Comparison of ENCODE assay signal across 12 mouse cellular contexts in genomic region chr3:95734092-95734702, GRCm38 (mm10). TPM values are rescaled to one million over a fixed set of nuclear protein-coding genes. Genes with fewer than 3 reads are reported as not detected.
A peak's percentile ranks its signal among the peaks of the same experiment; 100 is the strongest.
DNase-seq lines count a peak whose midpoint lies in the region; ATAC-seq and TF ChIP-seq lines count a peak whose summit lies in the region.
"Had no signal": no experiment of that assay in that cellular context is flagged by ENCODE, and none has a peak within 500 bp of the region (broad histone marks: within the 10 kb centered on the region; RNA-seq: fewer than 3 reads in every experiment).

No protein-coding gene starts in this region.

- peaks cover 5% of the 10 kb centered on the region for H3K4me1 ChIP-seq in testis, adult 2 months (ENCODE audit: control insufficient read depth, insufficient read depth, low read length)
- peaks cover 12% of the 10 kb centered on the region; the same call in 1 of the 2 replicates for H3K4me1 ChIP-seq in stomach, embryonic 15.5 days
- H3K4me1 ChIP-seq: limb, embryonic 13.5 days; midbrain, embryonic 15.5 days had no signal

- no peak for TF ChIP-seq CTCF in testis, adult 2 months (IDR thresholded peaks at IDR 0.05; ENCODE audit: control insufficient read depth, insufficient read depth, insufficient replicate concordance, low read depth, low read length)

- peak overlapping the region; percentile 41 for H3K27ac ChIP-seq in testis, adult 2 months (ENCODE audit: control insufficient read depth, insufficient read depth, low read depth, low read length)
- H3K27ac ChIP-seq in stomach, embryonic 15.5 days = peak overlapping the region; percentile 27; the same call in 1 of the 2 replicates
- H3K27ac ChIP-seq: limb, embryonic 13.5 days; midbrain, embryonic 15.5 days had no signal

- peak overlapping the region; percentile 42; the same call in 1 of the 2 replicates for H3K4me3 ChIP-seq in testis, adult 2 months (ENCODE audit: control insufficient read depth, low read depth, low read length)
- no peak overlapping the region for H3K4me3 ChIP-seq in stomach, embryonic 15.5 days (replicated peaks)
- H3K4me3 ChIP-seq: limb, embryonic 13.5 days; midbrain, embryonic 15.5 days had no signal

- H3K4me2 ChIP-seq in stomach, embryonic 15.5 days = no peak overlapping the region
- H3K4me2 ChIP-seq: limb, embryonic 13.5 days; midbrain, embryonic 15.5 days had no signal

- DNase-seq in testis, postnatal 14 days (ENCODE audit: low spot score) = no peak
- peak; percentile 53 for DNase-seq in adrenal gland, postnatal 14 days
- DNase-seq in heart, postnatal 25 days (ENCODE audit: low spot score) = peak; percentile 42
- DNase-seq in ovary, postnatal 14 days (ENCODE audit: low spot score) = no peak
- no peak for DNase-seq in cerebellum, adult 11-12 months
- no peak for DNase-seq in thymus, postnatal 10 days (ENCODE audit: low spot score in 2 of 2)
- DNase-seq: thymus, adult 2 months had no signal

- H3K36me3 ChIP-seq in testis, adult 2 months (ENCODE audit: control insufficient read depth, insufficient read depth, low read length) = no peaks in the 10 kb centered on the region; the same call in 1 of the 2 replicates
- no peaks in the 10 kb centered on the region; the same call in 1 of the 2 replicates for H3K36me3 ChIP-seq in stomach, embryonic 15.5 days

- no peaks in the 10 kb centered on the region for H3K27me3 ChIP-seq in testis, adult 2 months (ENCODE audit: control insufficient read depth, insufficient read depth, low read length)
- H3K27me3 ChIP-seq in stomach, embryonic 15.5 days (replicated peaks) = no peaks in the 10 kb centered on the region
- H3K27me3 ChIP-seq: limb, embryonic 13.5 days; midbrain, embryonic 15.5 days had no signal

- no peak for TF ChIP-seq POLR2A in testis, adult 2 months (IDR thresholded peaks at IDR 0.05; ENCODE audit: control insufficient read depth, low read depth, low read length)

- intact Hi-C loops in heart, postnatal 25 days (cut with DNase I) = no loop called here

- H3K9ac ChIP-seq in stomach, embryonic 15.5 days = no peak overlapping the region
- H3K9ac ChIP-seq: limb, embryonic 13.5 days; midbrain, embryonic 15.5 days had no signal

- ATAC-seq in stomach, embryonic 15.5 days (ENCODE audit: insufficient read depth, low FRiP score, low read depth) = no peak
- ATAC-seq: midbrain, embryonic 15.5 days had no signal

- H3K9me3 ChIP-seq in stomach, embryonic 15.5 days = no peaks in the 10 kb centered on the region
- H3K9me3 ChIP-seq: limb, embryonic 13.5 days; midbrain, embryonic 15.5 days had no signal

- WGBS in stomach, embryonic 15.5 days = 65% methylated on average over 13 of the region's 13 CpGs

RNA-seq across cellular contexts. Expression of gene Ecm1, which starts 5.2 kb away (rescaled TPM):
- 26.7 and 37.2 TPM in 2 replicates for polyA plus RNA-seq in testis, adult 2 months (2012; rRNA removed)
- 188 and 208 TPM in 2 replicates for total RNA-seq in adrenal gland, postnatal 14 days (2021)
- total RNA-seq in heart, postnatal 25 days (2021) = 10 to 100 TPM; 52.1 to 60.8 TPM
- 18.5 and 42.6 TPM in 2 replicates for polyA plus RNA-seq in stomach, embryonic 15.5 days (2015; fragmentation: Nextera tagmentation; extraction: Ambion mirVana)

RNA-seq across cellular contexts. Expression of gene Tars2, which starts 25.8 kb away (rescaled TPM):
- polyA plus RNA-seq in testis, adult 2 months (2012; rRNA removed) = 24.7 and 25.7 TPM in 2 replicates
- 49.6 and 52.3 TPM in 2 replicates for total RNA-seq in adrenal gland, postnatal 14 days (2021)
- 10 to 100 TPM; 46.6 to 49.4 TPM for total RNA-seq in heart, postnatal 25 days (2021)
- 46.4 and 50.2 TPM in 2 replicates for polyA plus RNA-seq in stomach, embryonic 15.5 days (2015; fragmentation: Nextera tagmentation; extraction: Ambion mirVana)

RNA-seq across cellular contexts. Expression of gene Adamtsl4, which starts 46.5 kb away (rescaled TPM):
- 0.74 and 2.3 TPM in 2 replicates for polyA plus RNA-seq in testis, adult 2 months (2012; rRNA removed)
- 6.6 and 8.4 TPM in 2 replicates for total RNA-seq in adrenal gland, postnatal 14 days (2021)
- 10 to 100 TPM; 52.6 to 64.6 TPM for total RNA-seq in heart, postnatal 25 days (2021)
- polyA plus RNA-seq in stomach, embryonic 15.5 days (2015; fragmentation: Nextera tagmentation; extraction: Ambion mirVana) = 3.8 and 7.3 TPM in 2 replicates
- total RNA-seq: hematopoietic stem cell, adult 5-6 weeks had no signal

Comparison
In these comparisons a context has a peak if more than half of its experiments do, and no peak if none do; other contexts are left out.
1. DNase-seq: peak in adrenal gland, postnatal 14 days (single experiment) and heart, postnatal 25 days (single experiment); none in testis, postnatal 14 days (single experiment), ovary, postnatal 14 days (single experiment), cerebellum, adult 11-12 months (single experiment) and thymus, postnatal 10 days (0 of 2).